Mouse (Mus musculus) cortical plate, adult 2 months (tissue): Measurements from ENCODE around the gene Vav2.

ENCODE experiments used
- CTCF ChIP-seq: fragments of 200-500 bp; IDR thresholded peaks from 2 replicates; pipeline ENCODE4 v1.5.1; 2011; ENCODE audit warnings: mild to moderate bottlenecking, control low read depth, low read length; ENCODE audit not compliant: insufficient read depth; ENCODE audit errors: extremely low read depth
- POLR2A ChIP-seq: fragments of 200-500 bp; IDR thresholded peaks from 2 replicates; pipeline ENCODE4 v1.6.1; 2011; ENCODE audit warnings: mild to moderate bottlenecking, low read length, control low read depth; ENCODE audit not compliant: insufficient read depth; ENCODE audit errors: extremely low read depth

DNA sequence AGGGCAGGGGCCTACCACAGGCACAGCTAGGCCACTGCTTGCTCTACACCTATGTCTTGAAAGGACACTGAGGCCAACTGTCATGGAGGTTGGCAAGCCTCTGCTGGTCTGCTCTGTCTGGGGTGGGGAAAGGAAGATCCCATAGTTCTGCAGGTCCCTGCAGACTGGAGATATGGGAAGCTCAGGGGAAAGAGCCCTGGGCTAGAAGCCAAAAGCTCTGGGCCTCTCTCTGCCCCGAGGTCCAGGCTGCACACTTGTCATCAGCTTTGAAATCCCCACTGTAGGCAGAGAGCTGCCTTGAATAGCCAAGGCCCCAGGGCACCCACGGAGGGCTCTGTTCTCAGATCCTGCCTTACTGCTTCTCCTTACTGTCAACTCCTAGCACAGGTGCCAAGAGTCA is 158.5 kb downstream of the Vav2 start:
- TF ChIP-seq POLR2A (no peak), CTCF (no peak)
